Mouse (Mus musculus) liver, embryonic 14.5 days (tissue): Measurements from ENCODE around the gene Sgcd.

Experiments
- CTCF ChIP-seq: IDR thresholded peaks from 2 replicates; pipeline ENCODE4 v1.5.1; 2016; ENCODE audit warnings: antibody characterized with exemption, low read depth, control low read depth
- EP300 ChIP-seq: IDR thresholded peaks from 2 replicates; pipeline ENCODE4 v1.6.1; 2016; ENCODE audit warnings: antibody characterized with exemption, low read depth

DNA sequence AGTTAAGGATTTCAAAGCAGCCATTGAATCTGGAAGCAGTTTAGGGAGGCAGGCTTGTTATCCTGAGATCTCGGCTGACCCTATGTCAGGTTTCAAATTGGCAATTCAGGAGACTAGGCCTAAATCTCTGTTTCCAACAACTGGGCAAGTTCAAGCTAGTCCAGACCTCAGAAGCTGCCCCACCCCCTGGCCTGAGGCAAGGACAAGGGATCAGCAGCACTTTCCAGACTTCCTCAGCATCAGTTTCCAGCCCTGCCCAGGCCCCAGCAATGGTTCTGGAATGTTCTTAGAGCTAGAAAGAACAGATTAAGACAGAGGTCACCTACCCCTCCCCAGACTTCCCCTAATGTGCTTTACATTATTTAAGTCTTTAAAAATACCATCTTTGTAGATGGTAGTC is 1142.1 kb downstream of the Sgcd start:
- TF ChIP-seq CTCF, result no peak
- TF ChIP-seq EP300, result no peak
